Mouse (Mus musculus): Measurements from ENCODE around the gene Ttc13. TPM values are rescaled to one million over a fixed set of nuclear protein-coding genes. Genes with fewer than 3 reads are reported as not detected.

The Ttc13 gene
- polyA plus RNA-seq, 1 experiment = 11.4 TPM

DNA sequence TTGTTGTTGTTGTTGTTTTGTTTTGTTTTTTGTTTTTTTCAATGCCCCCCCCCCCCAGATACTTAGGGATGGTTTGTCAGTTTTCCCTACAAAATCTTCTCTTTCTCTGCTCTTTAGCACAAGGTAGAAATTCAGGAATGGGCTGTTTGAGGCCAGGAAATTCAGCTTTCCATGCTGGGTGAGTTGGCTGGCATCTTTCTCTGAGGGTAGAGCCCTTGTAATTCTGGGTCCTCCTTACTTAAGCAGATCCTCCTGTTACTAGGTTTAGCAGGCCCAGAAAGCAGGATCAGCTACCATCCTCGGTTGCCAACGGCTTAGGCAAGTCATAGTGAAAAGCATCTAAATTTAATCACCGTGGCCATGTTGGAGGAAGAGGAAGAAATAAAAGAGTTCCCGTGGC, 90.9 kb downstream of the Ttc13 start:
- no peak overlapping the region for H3K27ac ChIP-seq (ENCODE audit: insufficient read depth, low read depth, low read length)
- 73% methylated on average over 4 of the region's 4 CpGs for WGBS
- no peaks in the 10 kb centered on the region for H3K27me3 ChIP-seq (ENCODE audit: control insufficient read depth, insufficient read depth, low read length)
- no peak for TF ChIP-seq POLR2A (IDR thresholded peaks at IDR 0.05; ENCODE audit: low read depth, low read length)
- TF ChIP-seq CTCF (IDR thresholded peaks at IDR 0.05; ENCODE audit: extremely low read depth, insufficient read length, insufficient replicate concordance, low read depth, low read length) = no peak
- peaks cover 4% of the 10 kb centered on the region for H3K4me1 ChIP-seq (ENCODE audit: control insufficient read depth, insufficient read depth, insufficient read length, low read length)
- no peaks in the 10 kb centered on the region for H3K36me3 ChIP-seq (ENCODE audit: control insufficient read depth, insufficient read depth, low read length)
- H3K4me3 ChIP-seq (ENCODE audit: low read depth, low read length) = no peak overlapping the region

DNA sequence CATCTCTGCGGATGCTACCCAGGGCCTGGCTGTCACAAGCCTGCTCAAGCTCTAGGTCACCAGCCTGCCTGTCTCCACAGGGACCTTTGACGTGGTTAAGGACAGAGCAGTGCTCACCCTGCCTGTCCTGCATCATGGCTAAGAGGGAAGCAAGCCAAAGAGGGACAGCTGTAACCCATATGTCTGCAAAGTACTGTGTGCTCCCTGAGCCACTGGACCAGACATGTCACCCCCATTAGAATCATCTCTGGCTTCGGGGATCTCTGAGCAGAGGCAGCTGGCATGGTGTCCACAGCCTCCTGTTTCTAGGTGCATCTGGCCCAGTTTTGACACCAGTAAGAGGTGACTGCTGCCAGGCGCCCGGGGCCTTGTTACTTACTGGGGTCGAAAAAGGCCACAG, 91.3 kb downstream of the Ttc13 start:
- TF ChIP-seq POLR2A (IDR thresholded peaks at IDR 0.05; ENCODE audit: low read depth, low read length) = no peak
- TF ChIP-seq CTCF (IDR thresholded peaks at IDR 0.05; ENCODE audit: extremely low read depth, insufficient read length, insufficient replicate concordance, low read depth, low read length) = no peak
- Histone ChIP-seq H3K4me3 (ENCODE audit: low read depth, low read length) (no peak overlapping the region), H3K27ac (ENCODE audit: insufficient read depth, low read depth, low read length) (no peak overlapping the region), H3K36me3 (ENCODE audit: control insufficient read depth, insufficient read depth, low read length) (no peaks in the 10 kb centered on the region), H3K4me1 (ENCODE audit: control insufficient read depth, insufficient read depth, insufficient read length, low read length) (peaks cover 4% of the 10 kb centered on the region), H3K27me3 (ENCODE audit: control insufficient read depth, insufficient read depth, low read length) (no peaks in the 10 kb centered on the region)
- WGBS = 71% methylated on average over 6 of the region's 6 CpGs

DNA sequence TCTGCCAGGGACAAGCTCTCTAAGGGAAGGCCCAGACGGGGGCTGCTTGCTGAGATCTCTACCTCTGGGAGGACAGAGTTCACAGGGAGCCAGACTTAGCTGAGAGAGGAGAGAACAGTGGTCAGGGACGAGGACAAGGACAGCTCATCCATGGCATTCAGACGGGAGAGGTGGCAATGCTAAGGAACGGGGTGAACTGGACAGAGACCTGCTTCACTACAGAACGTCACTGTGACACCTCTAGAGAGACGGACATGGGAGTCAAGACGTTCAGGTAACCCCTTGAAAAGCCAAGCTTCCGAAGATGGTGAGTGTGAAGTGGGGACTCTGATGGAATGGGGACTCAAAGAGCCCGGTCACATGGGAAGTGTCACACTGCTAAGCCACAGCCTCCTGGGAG, 95.5 kb downstream of the Ttc13 start:
- WGBS = 87% methylated on average over 9 of the region's 9 CpGs
- no peaks in the 10 kb centered on the region for H3K4me1 ChIP-seq (ENCODE audit: control insufficient read depth, insufficient read depth, insufficient read length, low read length)
- H3K4me3 ChIP-seq (ENCODE audit: low read depth, low read length) = no peak overlapping the region
- no peaks in the 10 kb centered on the region for H3K27me3 ChIP-seq (ENCODE audit: control insufficient read depth, insufficient read depth, low read length)
- no peaks in the 10 kb centered on the region for H3K36me3 ChIP-seq (ENCODE audit: control insufficient read depth, insufficient read depth, low read length)
- no peak for TF ChIP-seq CTCF (IDR thresholded peaks at IDR 0.05; ENCODE audit: extremely low read depth, insufficient read length, insufficient replicate concordance, low read depth, low read length)
- no peak for TF ChIP-seq POLR2A (IDR thresholded peaks at IDR 0.05; ENCODE audit: low read depth, low read length)
- no peak overlapping the region for H3K27ac ChIP-seq (ENCODE audit: insufficient read depth, low read depth, low read length)

Other genes with a start within 250 kb of the Ttc13 start
- gene Cog2, start 201.2 kb downstream of the Ttc13 start, polyA plus RNA-seq (2012; rRNA removed) = 8.3 and 14.7 TPM in 2 replicates
- 10.7 and 36.2 TPM in 2 replicates for gene Agt, start 152.3 kb downstream of the Ttc13 start, polyA plus RNA-seq (2012; rRNA removed)
- 8.2 and 11.4 TPM in 2 replicates for gene Capn9, start 145.9 kb downstream of the Ttc13 start, polyA plus RNA-seq (2012; rRNA removed)
- gene 2310022B05Rik, start 58.6 kb downstream of the Ttc13 start, polyA plus RNA-seq (2012; rRNA removed) = 11.7 and 35.0 TPM in 2 replicates
- 6.5 and 7.0 TPM in 2 replicates for gene Arv1, start 156 bp upstream of the Ttc13 start, polyA plus RNA-seq (2012; rRNA removed)
- 1.4 and 1.7 TPM in 2 replicates for gene Fam89a, start 29.8 kb upstream of the Ttc13 start, polyA plus RNA-seq (2012; rRNA removed)
- 0.05 and 0.09 TPM in 2 replicates for gene Trim67, start 71.1 kb upstream of the Ttc13 start, polyA plus RNA-seq (2012; rRNA removed)
- 12.1 and 17.6 TPM in 2 replicates for gene Gnpat, start 141.1 kb upstream of the Ttc13 start, polyA plus RNA-seq (2012; rRNA removed)
- 3.3 and 5.4 TPM in 2 replicates for gene 2810004N23Rik, start 141.1 kb upstream of the Ttc13 start, polyA plus RNA-seq (2012; rRNA removed)
- 7.0 and 9.1 TPM in 2 replicates for gene Exoc8, start 175.7 kb upstream of the Ttc13 start, polyA plus RNA-seq (2012; rRNA removed)
- gene Sprtn, start 175.9 kb upstream of the Ttc13 start, polyA plus RNA-seq (2012; rRNA removed) = 4.2 and 9.0 TPM in 2 replicates
- 10.6 and 20.1 TPM in 2 replicates for gene Egln1, start 227.3 kb upstream of the Ttc13 start, polyA plus RNA-seq (2012; rRNA removed)

Data from small intestine, adult 2 months (tissue).